Mouse (Mus musculus): ENCODE data around the gene Gm20604. TPM values are rescaled to one million over a fixed set of nuclear protein-coding genes. Genes with fewer than 3 reads are reported as not detected.
A peak's percentile ranks its signal among the peaks of the same experiment; 100 is the strongest.

Gm20604 gene
- polyA plus RNA-seq, 1 experiment from 2014 or later = 26.5 TPM

DNA sequence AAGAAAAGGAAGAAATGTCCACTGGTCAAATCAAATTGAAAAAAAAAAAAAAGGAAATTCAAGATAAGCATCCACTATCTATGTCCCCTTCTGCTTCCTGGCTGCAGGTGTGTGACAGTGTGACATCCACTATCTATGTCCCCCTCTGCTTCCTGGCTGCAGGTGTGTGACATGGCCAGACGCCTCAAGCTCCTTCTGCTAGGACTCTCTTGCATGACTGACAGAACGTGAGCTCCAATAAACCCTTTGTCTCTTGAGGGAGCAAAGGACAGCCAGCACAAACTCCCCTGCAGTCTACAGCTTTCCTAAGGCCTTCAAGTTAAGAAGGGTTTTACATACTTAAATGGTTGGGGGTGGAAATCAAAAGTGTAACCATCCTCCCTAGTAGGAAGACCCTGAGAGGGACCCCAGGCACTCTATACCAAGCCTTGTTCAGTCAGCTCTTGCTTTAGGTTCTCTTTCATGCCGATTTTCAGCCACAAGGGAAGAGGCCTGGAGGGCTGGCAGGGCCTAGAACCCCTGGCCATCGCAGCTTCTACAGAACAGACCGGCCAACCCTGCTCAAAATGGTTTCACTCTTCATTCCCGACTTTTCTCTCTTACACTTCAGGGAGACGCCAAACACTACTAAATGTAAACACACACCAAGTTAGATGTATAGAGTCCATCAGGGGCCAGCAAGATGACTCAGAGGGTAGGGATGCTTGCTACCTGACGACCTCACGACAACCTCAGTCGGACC lies 43.6 kb downstream of the Gm20604 start:
- H3K36me3 ChIP-seq (ENCODE audit: control insufficient read depth, insufficient read depth, low read length) = no peaks in the 10 kb centered on the region
- no peak overlapping the region for H3K9ac ChIP-seq (ENCODE audit: low read length)
- 71% methylated on average over 10 of the region's 10 CpGs for WGBS
- ATAC-seq (ENCODE audit: low read depth) = no peak
- no peaks in the 10 kb centered on the region for H3K4me1 ChIP-seq (replicated peaks; ENCODE audit: control insufficient read depth, insufficient read depth, low read length)
- no peaks in the 10 kb centered on the region for H3K27me3 ChIP-seq (ENCODE audit: control insufficient read depth, insufficient read depth, low read depth, low read length)
- H3K4me2 ChIP-seq (ENCODE audit: low read depth, low read length) = no peak overlapping the region
- no peak overlapping the region for H3K27ac ChIP-seq (ENCODE audit: low read length)
- no peaks in the 10 kb centered on the region for H3K9me3 ChIP-seq (ENCODE audit: control insufficient read depth, low read length)
- H3K4me3 ChIP-seq (ENCODE audit: low read length) = no peak overlapping the region

DNA sequence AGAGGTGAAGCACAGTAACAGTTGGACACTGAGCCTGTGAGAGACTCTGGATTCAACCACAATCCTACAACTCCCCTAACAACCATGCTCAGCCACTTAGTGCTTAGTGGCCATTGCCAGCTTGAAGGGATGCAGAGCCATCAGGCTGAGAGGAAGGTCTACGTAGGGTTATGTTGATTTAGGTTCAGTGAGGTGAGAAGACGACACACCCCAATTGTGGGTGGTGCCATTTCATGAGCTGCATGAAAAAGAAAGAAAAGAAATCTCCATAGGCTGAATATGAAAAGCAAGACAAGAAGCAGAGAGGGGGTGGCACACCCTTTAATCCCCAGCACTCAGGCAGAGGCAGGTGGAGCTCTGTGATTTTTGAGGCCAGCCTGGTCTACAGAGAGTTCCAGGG lies 44.4 kb downstream of the Gm20604 start:
- Histone ChIP-seq H3K36me3 (ENCODE audit: control insufficient read depth, insufficient read depth, low read length) (no peaks in the 10 kb centered on the region), H3K27ac (ENCODE audit: low read length) (no peak overlapping the region), H3K4me3 (ENCODE audit: low read length) (no peak overlapping the region), H3K4me1 (replicated peaks; ENCODE audit: control insufficient read depth, insufficient read depth, low read length) (no peaks in the 10 kb centered on the region), H3K27me3 (ENCODE audit: control insufficient read depth, insufficient read depth, low read depth, low read length) (no peaks in the 10 kb centered on the region), H3K9ac (ENCODE audit: low read length) (no peak overlapping the region), H3K9me3 (ENCODE audit: control insufficient read depth, low read length) (no peaks in the 10 kb centered on the region), H3K4me2 (ENCODE audit: low read depth, low read length) (no peak overlapping the region)
- ATAC-seq (ENCODE audit: low read depth) = no peak
- 69% methylated on average over 2 of the region's 2 CpGs for WGBS

DNA sequence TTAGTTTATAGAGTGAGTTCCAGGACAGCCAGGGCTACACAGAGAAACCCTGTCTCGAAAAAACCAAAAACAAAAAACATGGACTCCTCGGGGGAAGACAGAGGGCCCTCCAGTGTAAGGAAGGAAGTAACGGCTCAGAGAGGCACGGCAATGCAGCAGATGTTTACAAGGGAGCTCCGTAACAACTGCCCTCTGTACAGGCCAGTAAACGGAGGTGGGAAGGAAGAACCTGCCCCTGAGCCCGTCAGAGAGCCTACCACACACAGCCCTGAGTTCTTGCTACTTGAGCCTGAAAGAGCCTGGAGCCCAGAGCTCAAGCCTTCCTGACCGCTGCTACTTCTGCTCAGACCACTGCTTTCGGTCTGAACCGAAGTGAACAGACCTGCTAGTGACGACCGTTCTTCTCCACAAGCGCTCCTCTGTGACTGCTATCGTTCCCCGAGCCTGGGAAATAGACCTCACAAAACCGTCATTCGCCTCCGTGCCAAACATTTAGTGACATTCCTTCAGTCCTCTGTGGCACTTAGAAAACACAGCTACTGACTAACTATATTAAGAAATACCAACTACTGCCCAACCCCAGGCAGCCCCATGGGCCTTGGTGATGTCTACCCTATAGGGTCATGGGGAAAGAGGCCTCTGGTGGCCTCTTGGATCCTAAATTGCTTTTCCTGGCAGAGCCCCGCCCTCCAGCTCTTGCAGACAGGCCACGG lies 45.2 kb downstream of the Gm20604 start:
- ATAC-seq (ENCODE audit: low read depth) = no peak
- no peak overlapping the region for H3K4me2 ChIP-seq (ENCODE audit: low read depth, low read length)
- no peaks in the 10 kb centered on the region for H3K36me3 ChIP-seq (ENCODE audit: control insufficient read depth, insufficient read depth, low read length)
- no peak overlapping the region for H3K9ac ChIP-seq (ENCODE audit: low read length)
- no peaks in the 10 kb centered on the region for H3K27me3 ChIP-seq (ENCODE audit: control insufficient read depth, insufficient read depth, low read depth, low read length)
- no peak overlapping the region for H3K4me3 ChIP-seq (ENCODE audit: low read length)
- no peak overlapping the region for H3K27ac ChIP-seq (ENCODE audit: low read length)
- H3K4me1 ChIP-seq (replicated peaks; ENCODE audit: control insufficient read depth, insufficient read depth, low read length) = no peaks in the 10 kb centered on the region
- 56% methylated on average over 20 of the region's 20 CpGs for WGBS
- no peaks in the 10 kb centered on the region for H3K9me3 ChIP-seq (ENCODE audit: control insufficient read depth, low read length)

DNA sequence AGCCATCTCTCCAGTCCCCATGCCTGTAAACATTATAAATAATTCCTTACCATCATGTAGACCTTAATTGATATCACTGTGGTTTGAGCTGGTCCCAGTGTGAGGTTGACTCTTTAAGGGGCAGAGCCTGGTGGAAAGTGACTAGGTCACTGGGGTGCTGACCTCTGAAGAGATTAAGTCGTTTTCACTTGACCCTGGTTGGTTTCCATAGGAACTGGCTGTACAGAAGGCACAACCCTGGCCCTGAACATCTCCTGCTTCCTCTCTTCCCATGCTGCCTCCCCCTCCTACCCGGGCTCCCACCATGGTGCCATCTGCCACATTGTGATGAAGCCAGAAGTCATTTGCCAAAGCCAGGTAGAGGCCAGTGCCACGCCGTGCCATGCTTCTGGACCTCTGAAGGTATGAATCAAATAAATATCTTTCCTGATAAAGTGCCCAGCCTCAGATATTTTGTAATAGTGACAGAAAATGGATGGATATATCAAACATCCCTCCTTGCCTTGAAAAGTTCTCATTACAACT lies 47.6 kb downstream of the Gm20604 start:
- H3K9me3 ChIP-seq (ENCODE audit: control insufficient read depth, low read length) = no peaks in the 10 kb centered on the region
- no peak overlapping the region for H3K4me2 ChIP-seq (ENCODE audit: low read depth, low read length)
- no peaks in the 10 kb centered on the region for H3K36me3 ChIP-seq (ENCODE audit: control insufficient read depth, insufficient read depth, low read length)
- no peak overlapping the region for H3K4me3 ChIP-seq (ENCODE audit: low read length)
- no peak overlapping the region for H3K9ac ChIP-seq (ENCODE audit: low read length)
- no peak for ATAC-seq (ENCODE audit: low read depth)
- peaks cover 1% of the 10 kb centered on the region for H3K4me1 ChIP-seq (replicated peaks; ENCODE audit: control insufficient read depth, insufficient read depth, low read length)
- WGBS = 68% methylated on average over 4 of the region's 4 CpGs
- no peak overlapping the region for H3K27ac ChIP-seq (ENCODE audit: low read length)
- no peaks in the 10 kb centered on the region for H3K27me3 ChIP-seq (ENCODE audit: control insufficient read depth, insufficient read depth, low read depth, low read length)

DNA sequence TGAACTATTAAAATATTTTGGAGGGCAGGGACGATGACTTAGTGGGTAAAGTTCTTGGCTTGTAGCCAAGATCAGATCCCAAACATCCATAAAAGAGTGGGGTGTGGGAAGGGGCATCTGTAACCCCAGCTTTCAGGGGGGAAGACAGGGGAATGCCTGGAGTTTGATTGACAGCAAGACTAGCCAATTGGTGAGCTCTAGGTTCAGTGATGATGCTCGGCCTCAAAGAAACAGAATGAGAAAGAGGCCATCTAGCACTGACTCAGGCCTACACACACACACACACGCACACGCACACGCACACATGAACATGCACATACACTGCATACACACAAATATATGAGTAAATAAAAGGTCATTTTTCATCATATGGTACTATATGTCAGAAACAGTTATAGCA lies 48.6 kb downstream of the Gm20604 start:
- no peaks in the 10 kb centered on the region for H3K27me3 ChIP-seq (ENCODE audit: control insufficient read depth, insufficient read depth, low read depth, low read length)
- H3K4me2 ChIP-seq (ENCODE audit: low read depth, low read length) = no peak overlapping the region
- H3K27ac ChIP-seq (ENCODE audit: low read length) = no peak overlapping the region
- H3K9ac ChIP-seq (ENCODE audit: low read length) = no peak overlapping the region
- no peaks in the 10 kb centered on the region for H3K9me3 ChIP-seq (ENCODE audit: control insufficient read depth, low read length)
- no peak overlapping the region for H3K4me3 ChIP-seq (ENCODE audit: low read length)
- H3K4me1 ChIP-seq (replicated peaks; ENCODE audit: control insufficient read depth, insufficient read depth, low read length) = peaks cover 8% of the 10 kb centered on the region
- WGBS = 75% methylated on average over 5 of the region's 5 CpGs
- no peak for ATAC-seq (ENCODE audit: low read depth)
- H3K36me3 ChIP-seq (ENCODE audit: control insufficient read depth, insufficient read depth, low read length) = no peaks in the 10 kb centered on the region

DNA sequence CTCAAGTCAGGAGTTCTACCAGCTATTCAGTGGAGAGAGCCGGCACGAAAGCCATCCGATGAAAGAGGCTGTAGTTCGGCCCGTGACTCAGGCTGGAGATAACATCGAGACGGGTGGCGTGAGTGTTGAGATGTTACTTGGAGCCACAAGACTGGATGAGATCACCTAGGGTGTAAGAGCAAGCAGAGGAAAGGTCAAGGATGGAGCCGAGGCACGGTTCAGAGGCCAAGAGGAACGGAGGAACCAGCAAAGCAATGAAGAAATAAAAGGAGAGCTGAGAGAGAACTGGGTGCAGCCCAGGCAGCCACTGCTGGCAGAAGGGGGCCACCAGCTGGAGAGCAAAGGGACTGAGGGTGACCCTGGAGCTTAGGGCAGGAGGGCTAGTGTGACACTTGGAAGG lies 50.3 kb downstream of the Gm20604 start:
- no peaks in the 10 kb centered on the region for H3K36me3 ChIP-seq (ENCODE audit: control insufficient read depth, insufficient read depth, low read length)
- no peaks in the 10 kb centered on the region for H3K9me3 ChIP-seq (ENCODE audit: control insufficient read depth, low read length)
- H3K4me3 ChIP-seq (ENCODE audit: low read length) = no peak overlapping the region
- WGBS = 64% methylated on average over 11 of the region's 11 CpGs
- H3K27me3 ChIP-seq (ENCODE audit: control insufficient read depth, insufficient read depth, low read depth, low read length) = no peaks in the 10 kb centered on the region
- no peak overlapping the region for H3K27ac ChIP-seq (ENCODE audit: low read length)
- H3K4me2 ChIP-seq (ENCODE audit: low read depth, low read length) = no peak overlapping the region
- ATAC-seq (ENCODE audit: low read depth) = no peak
- peaks cover 18% of the 10 kb centered on the region for H3K4me1 ChIP-seq (replicated peaks; ENCODE audit: control insufficient read depth, insufficient read depth, low read length)
- H3K9ac ChIP-seq (ENCODE audit: low read length) = no peak overlapping the region

DNA sequence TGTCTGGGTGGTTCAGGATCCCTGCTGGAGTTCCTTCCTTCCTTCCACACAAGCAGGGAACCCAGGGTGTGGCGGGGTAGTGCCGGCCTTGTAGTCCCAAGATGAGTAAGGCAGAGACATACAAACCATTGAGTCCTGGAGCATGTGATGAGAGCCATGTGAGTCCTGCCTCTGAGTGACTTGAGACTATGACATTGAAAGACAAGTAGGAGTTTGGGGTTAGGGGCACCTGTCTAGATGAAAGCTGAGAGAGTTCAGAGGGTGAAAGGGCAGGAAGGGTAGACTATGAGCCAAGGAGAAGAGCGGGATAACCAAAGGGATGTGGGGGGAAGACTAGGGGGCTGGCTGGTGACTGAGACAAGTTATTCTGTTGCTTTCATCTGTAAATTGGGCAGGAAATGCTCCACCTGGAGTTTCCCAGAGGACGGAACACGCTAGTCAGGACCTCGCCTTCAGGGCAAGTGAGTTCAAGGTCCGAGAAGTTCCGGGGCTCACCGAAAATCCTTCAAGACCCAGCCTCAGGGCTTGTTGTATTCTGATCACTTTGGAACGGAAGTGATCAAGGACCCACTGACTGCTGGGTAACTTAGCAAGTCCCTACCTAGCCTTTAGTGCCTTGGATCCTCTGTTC lies 51.5 kb downstream of the Gm20604 start:
- ATAC-seq (ENCODE audit: low read depth) = no peak
- 80% methylated on average over 10 of the region's 10 CpGs for WGBS

DNA sequence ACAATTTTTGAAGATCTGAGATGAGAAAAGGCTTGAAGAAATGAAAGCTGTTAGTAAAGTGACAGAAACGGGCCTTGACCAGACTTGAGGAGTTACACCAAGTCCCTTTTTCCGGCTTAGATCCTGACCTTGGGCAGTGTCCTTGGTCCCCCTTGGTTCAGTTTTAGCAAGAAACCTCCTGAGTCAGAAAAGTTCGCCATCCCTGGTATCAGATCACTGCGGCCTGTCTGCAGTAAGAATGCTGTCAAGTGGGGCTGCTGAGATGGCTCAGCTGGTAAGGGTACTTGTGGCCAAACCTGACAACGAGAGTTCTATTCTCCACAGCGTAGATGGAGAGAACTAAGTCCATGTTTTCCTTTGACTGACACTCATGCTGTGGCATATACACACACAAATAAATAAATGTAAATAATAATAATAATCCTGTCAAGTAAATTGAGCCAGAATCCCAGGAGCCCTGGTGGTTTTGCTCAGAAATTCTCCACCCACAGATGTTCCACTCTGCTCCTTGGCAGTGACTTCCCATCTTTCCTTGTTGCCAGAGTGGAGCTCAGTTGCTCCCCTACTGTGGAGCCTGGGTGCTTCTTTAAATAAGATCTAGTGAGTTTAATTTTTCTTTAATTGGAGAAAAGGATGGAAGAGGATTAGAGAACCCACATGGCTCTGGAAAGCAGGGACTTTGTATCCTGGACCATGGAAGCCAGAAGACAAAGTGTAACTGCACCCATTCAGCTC lies 52.4 kb downstream of the Gm20604 start:
- H3K27ac ChIP-seq (ENCODE audit: low read length) = no peak overlapping the region
- no peak overlapping the region for H3K4me3 ChIP-seq (ENCODE audit: low read length)
- no peaks in the 10 kb centered on the region for H3K36me3 ChIP-seq (ENCODE audit: control insufficient read depth, insufficient read depth, low read length)
- peak overlapping the region; percentile 98 for H3K4me2 ChIP-seq (ENCODE audit: low read depth, low read length)
- ATAC-seq (ENCODE audit: low read depth) = no peak
- no peaks in the 10 kb centered on the region for H3K27me3 ChIP-seq (ENCODE audit: control insufficient read depth, insufficient read depth, low read depth, low read length)
- H3K9me3 ChIP-seq (ENCODE audit: control insufficient read depth, low read length) = no peaks in the 10 kb centered on the region
- peaks cover 28% of the 10 kb centered on the region for H3K4me1 ChIP-seq (replicated peaks; ENCODE audit: control insufficient read depth, insufficient read depth, low read length)
- WGBS = 39% methylated on average over 6 of the region's 6 CpGs
- H3K9ac ChIP-seq (ENCODE audit: low read length) = peak overlapping the region; percentile 82; the same call in 1 of the 2 replicates

More for the DNA sequence above, 51.5 kb downstream of the Gm20604 start:
- Histone ChIP-seq H3K4me1 (replicated peaks; ENCODE audit: control insufficient read depth, insufficient read depth, low read length) (peaks cover 28% of the 10 kb centered on the region), H3K9ac (ENCODE audit: low read length) (no peak overlapping the region), H3K9me3 (ENCODE audit: control insufficient read depth, low read length) (no peaks in the 10 kb centered on the region), H3K4me2 (ENCODE audit: low read depth, low read length) (no peak overlapping the region), H3K27ac (ENCODE audit: low read length) (no peak overlapping the region), H3K27me3 (ENCODE audit: control insufficient read depth, insufficient read depth, low read depth, low read length) (no peaks in the 10 kb centered on the region), H3K36me3 (ENCODE audit: control insufficient read depth, insufficient read depth, low read length) (no peaks in the 10 kb centered on the region), H3K4me3 (ENCODE audit: low read length) (no peak overlapping the region)

All from lung, embryonic 16.5 days (tissue).